Mouse (Mus musculus): ENCODE measurements around the gene Prr29. TPM values are rescaled to one million over a fixed set of nuclear protein-coding genes. Genes with fewer than 3 reads are reported as not detected.
"Not testable (repeated sequence)": the region's sequence is repeated elsewhere in the genome, so short reads cannot be mapped to it uniquely, and the experiment has no call there.

The Prr29 gene
- polyA plus RNA-seq, 1 experiment from 2014 or later, result not detected

GRCm38 (mm10) chr11:106338029-106338428 is 27.2 kb upstream of the Prr29 start:
- Histone ChIP-seq H3K9me3 (no peaks in the 10 kb centered on the region), H3K4me3 (replicated peaks) (no peak overlapping the region), H3K27ac (no peak overlapping the region), H3K4me1 (replicated peaks) (no peaks in the 10 kb centered on the region; the same call in 1 of the 2 replicates), H3K36me3 (no peaks in the 10 kb centered on the region), H3K4me2 (replicated peaks) (no peak overlapping the region), H3K27me3 (no peaks in the 10 kb centered on the region), H3K9ac (replicated peaks) (no peak overlapping the region)
- WGBS, result 74% methylated on average over 5 of the region's 5 CpGs
- no peak for ATAC-seq

GRCm38 (mm10) chr11:106338870-106339269 is 26.4 kb upstream of the Prr29 start:
- no peak for ATAC-seq
- Histone ChIP-seq H3K4me2 (replicated peaks) (no peak overlapping the region), H3K4me3 (replicated peaks) (no peak overlapping the region), H3K36me3 (no peaks in the 10 kb centered on the region), H3K4me1 (replicated peaks) (no peaks in the 10 kb centered on the region; the same call in 1 of the 2 replicates), H3K9me3 (no peaks in the 10 kb centered on the region), H3K9ac (replicated peaks) (no peak overlapping the region), H3K27me3 (no peaks in the 10 kb centered on the region), H3K27ac (no peak overlapping the region)
- 90% methylated on average over 7 of the region's 7 CpGs for WGBS

GRCm38 (mm10) chr11:106339323-106339722 is 25.9 kb upstream of the Prr29 start:
- not testable (repeated sequence) for H3K27ac ChIP-seq; H3K9me3 ChIP-seq; H3K27me3 ChIP-seq; H3K4me3 ChIP-seq (replicated peaks); H3K36me3 ChIP-seq; H3K4me1 ChIP-seq (replicated peaks); H3K4me2 ChIP-seq (replicated peaks); H3K9ac ChIP-seq (replicated peaks); ATAC-seq
- 96% methylated on average over 4 of the region's 4 CpGs for WGBS

- Histone ChIP-seq H3K27me3 (no peaks in the 10 kb centered on the region), H3K4me1 (replicated peaks) (peaks cover 10% of the 10 kb centered on the region), H3K9ac (replicated peaks) (no peak overlapping the region), H3K9me3 (0 out of 2 replicates have a peak, but pooled peaks cover 3% of the 10 kb centered on the region), H3K4me2 (replicated peaks) (no peak overlapping the region), H3K27ac (no peak overlapping the region), H3K4me3 (replicated peaks) (no peak overlapping the region), H3K36me3 (no peaks in the 10 kb centered on the region)
- ATAC-seq, result no peak
- 85% methylated on average over 9 of the region's 9 CpGs for WGBS
These were observed 24.2 kb upstream of the Prr29 start for GRCm38 (mm10) chr11:106340990-106341520.

GRCm38 (mm10) chr11:106344910-106345309 is 20.4 kb upstream of the Prr29 start:
- Histone ChIP-seq H3K4me3 (replicated peaks) (no peak overlapping the region), H3K9ac (replicated peaks) (no peak overlapping the region), H3K27ac (no peak overlapping the region), H3K27me3 (no peaks in the 10 kb centered on the region), H3K36me3 (no peaks in the 10 kb centered on the region), H3K9me3 (0 out of 2 replicates have a peak, but pooled peaks cover 3% of the 10 kb centered on the region), H3K4me2 (replicated peaks) (no peak overlapping the region), H3K4me1 (replicated peaks) (peaks cover 10% of the 10 kb centered on the region)
- peak; percentile 58; the same call in 1 of the 2 replicates for ATAC-seq
- 35% methylated on average over 6 of the region's 6 CpGs for WGBS

GRCm38 (mm10) chr11:106349772-106350171 is 15.5 kb upstream of the Prr29 start:
- no peak overlapping the region for H3K27ac ChIP-seq
- H3K27me3 ChIP-seq, result no peaks in the 10 kb centered on the region
- no peak overlapping the region for H3K4me3 ChIP-seq (replicated peaks)
- 87% methylated on average over 6 of the region's 6 CpGs for WGBS
- ATAC-seq, result no peak
- H3K4me2 ChIP-seq (replicated peaks), result no peak overlapping the region
- H3K4me1 ChIP-seq (replicated peaks), result peaks cover 7% of the 10 kb centered on the region
- H3K9me3 ChIP-seq, result 0 out of 2 replicates have a peak, but pooled peaks cover 3% of the 10 kb centered on the region
- H3K36me3 ChIP-seq, result no peaks in the 10 kb centered on the region
- no peak overlapping the region for H3K9ac ChIP-seq (replicated peaks)

GRCm38 (mm10) chr11:106350853-106351252 is 14.4 kb upstream of the Prr29 start:
- Histone ChIP-seq H3K9me3 (no peaks in the 10 kb centered on the region), H3K27ac (no peak overlapping the region), H3K4me2 (replicated peaks) (no peak overlapping the region), H3K27me3 (no peaks in the 10 kb centered on the region), H3K9ac (replicated peaks) (no peak overlapping the region), H3K4me1 (replicated peaks) (no peaks in the 10 kb centered on the region), H3K4me3 (replicated peaks) (no peak overlapping the region), H3K36me3 (no peaks in the 10 kb centered on the region)
- 69% methylated on average over 5 of the region's 5 CpGs for WGBS
- ATAC-seq, result no peak

GRCm38 (mm10) chr11:106351253-106351652 is 14.0 kb upstream of the Prr29 start:
- ATAC-seq, result no peak
- no peak overlapping the region for H3K9ac ChIP-seq (replicated peaks)
- H3K27me3 ChIP-seq, result no peaks in the 10 kb centered on the region
- H3K36me3 ChIP-seq, result no peaks in the 10 kb centered on the region
- no peaks in the 10 kb centered on the region for H3K4me1 ChIP-seq (replicated peaks)
- H3K4me2 ChIP-seq (replicated peaks), result no peak overlapping the region
- no peaks in the 10 kb centered on the region for H3K9me3 ChIP-seq
- H3K27ac ChIP-seq, result no peak overlapping the region
- no peak overlapping the region for H3K4me3 ChIP-seq (replicated peaks)
- 78% methylated on average over 3 of the region's 3 CpGs for WGBS

GRCm38 (mm10) chr11:106351941-106352340 is 13.3 kb upstream of the Prr29 start:
- 81% methylated on average over 4 of the region's 4 CpGs for WGBS
- ATAC-seq, result no peak
- Histone ChIP-seq H3K36me3 (no peaks in the 10 kb centered on the region), H3K4me1 (replicated peaks) (no peaks in the 10 kb centered on the region), H3K4me2 (replicated peaks) (no peak overlapping the region), H3K9me3 (no peaks in the 10 kb centered on the region), H3K9ac (replicated peaks) (no peak overlapping the region), H3K4me3 (replicated peaks) (no peak overlapping the region), H3K27me3 (no peaks in the 10 kb centered on the region), H3K27ac (no peak overlapping the region)

- no peak within 1 kb of the TSS for H3K27ac ChIP-seq
- no peaks in the 10 kb centered on the region for H3K9me3 ChIP-seq
- 87% methylated on average over 12 of the region's 12 CpGs for WGBS
- no peak for ATAC-seq
- H3K4me2 ChIP-seq (replicated peaks), result no peak within 1 kb of the TSS
- H3K27me3 ChIP-seq, result no peaks in the 10 kb centered on the region
- H3K9ac ChIP-seq (replicated peaks), result no peak within 1 kb of the TSS
- no peaks in the 10 kb centered on the region for H3K4me1 ChIP-seq (replicated peaks)
- no peaks in the 10 kb centered on the region for H3K36me3 ChIP-seq
- no peak within 1 kb of the TSS for H3K4me3 ChIP-seq (replicated peaks)
These were observed 12.1 kb upstream of the Prr29 start, which contains the start of gene Scn4a for GRCm38 (mm10) chr11:106353188-106353587. Gene Scn4a (minus strand): TSS chr11:106353288.

- no peaks in the 10 kb centered on the region for H3K9me3 ChIP-seq
These were observed 11.1 kb upstream of the Prr29 start for GRCm38 (mm10) chr11:106354181-106354580.

GRCm38 (mm10) chr11:106355382-106356128 is 9.7 kb upstream of the Prr29 start:
- no peak overlapping the region for H3K4me3 ChIP-seq (replicated peaks)
- no peaks in the 10 kb centered on the region for H3K9me3 ChIP-seq
- H3K4me1 ChIP-seq (replicated peaks), result no peaks in the 10 kb centered on the region
- no peak overlapping the region for H3K9ac ChIP-seq (replicated peaks)
- no peak overlapping the region for H3K27ac ChIP-seq
- no peak for ATAC-seq
- 80% methylated on average over 19 of the region's 19 CpGs for WGBS
- H3K36me3 ChIP-seq, result no peaks in the 10 kb centered on the region
- H3K4me2 ChIP-seq (replicated peaks), result no peak overlapping the region
- no peaks in the 10 kb centered on the region for H3K27me3 ChIP-seq

More at GRCm38 (mm10) chr11:106354181-106354580, 11.1 kb upstream of the Prr29 start:
- Histone ChIP-seq H3K4me1 (replicated peaks) (no peaks in the 10 kb centered on the region), H3K4me2 (replicated peaks) (no peak overlapping the region), H3K27me3 (no peaks in the 10 kb centered on the region), H3K36me3 (no peaks in the 10 kb centered on the region), H3K9ac (replicated peaks) (no peak overlapping the region), H3K4me3 (replicated peaks) (no peak overlapping the region), H3K27ac (no peak overlapping the region)
- no peak for ATAC-seq
- 61% methylated on average over 1 of the region's 1 CpGs for WGBS

Data from midbrain, embryonic 13.5 days (tissue).